Mouse (Mus musculus): ENCODE data around the gene Tspan32. TPM values are rescaled to one million over a fixed set of nuclear protein-coding genes. Genes with fewer than 3 reads are reported as not detected.

The Tspan32 gene
- polyA plus RNA-seq, 1 experiment from 2014 or later, result 4.9 TPM

DNA sequence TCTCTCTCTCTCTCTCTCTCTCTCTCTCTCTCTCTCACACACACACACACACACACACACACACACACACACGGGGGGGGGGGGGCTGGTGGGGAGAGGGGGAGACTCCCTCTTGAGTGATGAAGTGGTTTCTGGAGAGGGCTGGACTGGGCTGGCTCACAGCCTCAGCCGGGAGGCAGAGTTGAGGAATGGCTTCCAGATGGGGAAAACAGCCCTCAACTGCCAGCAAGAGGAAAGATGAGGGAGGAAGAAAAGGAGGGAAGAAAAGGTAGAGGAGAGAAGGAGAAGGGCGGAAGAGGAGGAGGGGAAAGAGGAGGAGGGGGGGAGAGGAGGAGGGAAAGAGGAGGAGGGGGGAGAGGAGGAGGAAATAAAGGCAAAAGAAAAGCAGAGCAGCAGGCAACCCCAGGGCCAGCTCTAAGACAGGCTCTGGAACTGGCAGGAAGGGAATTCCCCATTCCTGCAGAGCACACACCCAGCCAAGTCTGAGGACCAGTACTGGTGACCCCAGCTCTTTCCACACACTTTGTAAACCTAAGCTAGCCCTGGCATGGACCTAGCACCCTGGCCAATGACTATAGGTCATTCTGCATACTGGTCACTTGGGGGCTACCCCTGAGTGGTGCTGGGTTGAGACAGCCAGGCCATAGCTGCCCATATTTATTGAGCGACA lies 4.3 kb downstream of the Tspan32 start:
- Histone ChIP-seq H3K27me3 (replicated peaks) (no peaks in the 10 kb centered on the region), H3K9ac (peak overlapping the region; percentile 80), H3K4me3 (no peak overlapping the region), H3K27ac (replicated peaks) (peak overlapping the region; percentile 97), H3K36me3 (no peaks in the 10 kb centered on the region), H3K4me1 (peaks cover 96% of the 10 kb centered on the region), H3K4me2 (peak overlapping the region; percentile 57), H3K9me3 (no peaks in the 10 kb centered on the region)
- no peak for ATAC-seq (ENCODE audit: extremely low read depth, insufficient number of reproducible peaks, low FRiP score, low TSS enrichment)
- 41% methylated on average over 2 of the region's 4 CpGs for WGBS

DNA sequence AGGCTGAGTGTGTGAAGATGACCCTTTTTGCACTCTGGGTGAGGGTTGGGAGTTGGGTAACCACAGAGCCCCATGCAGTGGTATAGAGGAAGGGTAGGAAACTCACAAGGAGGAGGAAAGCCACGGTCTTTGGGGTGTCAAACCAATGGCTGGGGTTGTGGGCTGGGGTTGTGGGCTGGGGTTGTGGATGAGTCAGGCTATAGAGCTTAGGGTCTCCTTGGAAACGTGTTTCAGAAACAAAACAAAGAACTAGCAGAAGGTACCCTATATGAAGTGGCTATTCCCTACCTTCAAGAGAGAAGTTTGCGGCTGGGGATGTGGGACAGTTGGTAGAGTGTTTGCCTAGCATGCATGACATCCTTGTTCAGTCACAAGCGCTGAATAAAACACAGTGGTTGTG lies 5.2 kb downstream of the Tspan32 start:
- Histone ChIP-seq H3K36me3 (no peaks in the 10 kb centered on the region), H3K4me1 (peaks cover 98% of the 10 kb centered on the region), H3K27ac (replicated peaks) (peak overlapping the region; percentile 97), H3K9ac (peak overlapping the region; percentile 50; the same call in 1 of the 2 replicates), H3K9me3 (no peaks in the 10 kb centered on the region), H3K4me3 (no peak overlapping the region), H3K4me2 (no peak overlapping the region), H3K27me3 (replicated peaks) (no peaks in the 10 kb centered on the region)
- no peak for ATAC-seq (ENCODE audit: extremely low read depth, insufficient number of reproducible peaks, low FRiP score, low TSS enrichment)
- 81% methylated on average over 4 of the region's 4 CpGs for WGBS

DNA sequence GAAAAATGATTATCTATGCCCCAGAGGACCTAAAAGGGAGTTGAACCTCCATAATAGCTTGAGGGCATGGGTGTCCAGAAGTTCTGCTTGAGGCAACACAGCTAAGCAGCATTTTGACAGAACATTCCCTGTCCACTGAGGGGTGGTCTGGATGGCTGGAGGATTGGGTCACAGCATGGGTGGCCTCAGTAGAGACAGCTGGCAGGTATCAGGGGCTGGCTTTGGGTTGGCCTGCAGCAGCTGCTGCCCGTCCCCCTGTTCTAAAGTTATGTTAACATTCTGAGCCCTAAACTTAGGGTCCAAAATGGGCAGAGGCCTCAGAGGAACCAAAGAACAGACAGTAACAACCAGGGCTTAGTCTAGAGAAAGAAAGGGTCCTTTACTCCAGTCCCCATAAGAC lies 6.4 kb downstream of the Tspan32 start:
- Histone ChIP-seq H3K27ac (replicated peaks) (no peak overlapping the region), H3K9ac (no peak overlapping the region)
- 80% methylated on average over 1 of the region's 1 CpGs for WGBS

DNA sequence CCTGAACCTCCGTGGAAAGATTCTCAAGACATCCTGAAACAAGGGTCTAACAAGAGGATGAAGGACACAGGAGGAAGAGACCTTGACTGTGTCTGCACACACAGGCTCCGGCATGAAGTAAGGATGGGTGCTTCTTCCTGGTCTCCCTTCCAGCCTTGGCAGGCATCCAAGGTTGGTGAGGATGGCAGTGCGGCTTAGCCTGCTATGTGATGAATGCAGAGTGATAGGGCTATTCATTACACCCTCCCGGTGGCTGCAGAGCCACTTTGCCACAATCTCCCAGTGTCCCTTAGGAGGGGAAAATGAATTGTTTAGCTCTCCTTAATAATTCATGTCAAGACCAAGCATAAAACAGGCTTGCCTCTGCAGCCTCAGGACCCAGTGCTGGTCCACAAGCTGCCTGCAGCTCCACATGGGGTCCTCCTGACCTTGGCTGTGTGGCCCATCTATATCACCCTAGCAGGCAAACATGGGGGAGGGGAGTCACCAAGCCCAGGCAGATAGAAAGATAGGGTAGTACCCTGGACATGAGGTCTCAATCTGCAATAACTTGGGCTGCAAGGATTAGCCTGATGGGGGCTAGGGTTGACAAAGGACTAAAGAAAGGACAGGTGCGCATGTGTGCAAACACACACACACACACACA lies 7.5 kb downstream of the Tspan32 start:
- Histone ChIP-seq H3K9ac (no peak overlapping the region), H3K9me3 (no peaks in the 10 kb centered on the region), H3K27me3 (replicated peaks) (no peaks in the 10 kb centered on the region), H3K27ac (replicated peaks) (peak overlapping the region; percentile 85), H3K36me3 (no peaks in the 10 kb centered on the region), H3K4me3 (no peak overlapping the region), H3K4me2 (no peak overlapping the region), H3K4me1 (peaks cover 99% of the 10 kb centered on the region)
- 45% methylated on average over 5 of the region's 5 CpGs for WGBS
- no peak for ATAC-seq (ENCODE audit: extremely low read depth, insufficient number of reproducible peaks, low FRiP score, low TSS enrichment)

More for the DNA sequence above, 6.4 kb downstream of the Tspan32 start:
- H3K27me3 ChIP-seq (replicated peaks), result no peaks in the 10 kb centered on the region
- no peak for ATAC-seq (ENCODE audit: extremely low read depth, insufficient number of reproducible peaks, low FRiP score, low TSS enrichment)
- H3K4me3 ChIP-seq, result no peak overlapping the region
- H3K4me1 ChIP-seq, result peaks cover 98% of the 10 kb centered on the region
- no peak overlapping the region for H3K4me2 ChIP-seq
- H3K9me3 ChIP-seq, result no peaks in the 10 kb centered on the region
- H3K36me3 ChIP-seq, result no peaks in the 10 kb centered on the region

DNA sequence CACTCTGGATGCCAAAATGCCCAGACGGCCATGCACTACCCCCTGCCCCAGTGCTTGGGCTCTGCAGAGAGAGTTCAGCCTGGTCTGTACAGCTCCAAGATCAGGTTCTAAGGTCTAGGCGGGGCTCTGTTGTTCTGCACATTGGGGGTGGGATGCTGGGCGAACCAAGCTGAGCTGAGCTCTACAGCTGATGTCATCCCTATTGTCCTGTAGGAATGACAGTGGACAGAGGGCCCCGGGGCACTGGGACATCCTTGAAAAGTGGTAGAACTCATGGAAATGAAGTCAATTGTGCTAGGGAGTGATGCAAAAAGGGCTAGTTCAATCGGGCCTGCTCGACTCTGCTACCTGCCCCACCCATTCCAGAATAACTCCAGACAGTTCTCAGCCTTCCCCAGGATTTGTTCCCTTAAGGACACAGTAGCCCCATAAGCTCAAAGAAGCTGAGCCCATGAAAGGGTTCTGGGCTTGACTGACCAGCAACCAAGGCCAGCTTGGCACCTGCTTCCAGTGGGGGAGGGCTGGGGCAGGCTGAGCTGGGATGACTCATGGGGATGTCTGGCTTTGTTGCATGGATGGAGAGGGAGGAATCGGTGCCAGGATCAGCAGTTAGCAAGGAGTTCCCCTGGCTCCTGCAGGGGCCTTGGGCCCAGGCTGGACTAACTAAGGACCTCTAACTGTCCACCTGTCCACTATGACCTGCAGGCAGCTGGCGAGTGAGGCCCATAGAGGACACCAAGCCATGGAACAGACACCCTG lies 8.8 kb downstream of the Tspan32 start:
- H3K36me3 ChIP-seq, result no peaks in the 10 kb centered on the region

DNA sequence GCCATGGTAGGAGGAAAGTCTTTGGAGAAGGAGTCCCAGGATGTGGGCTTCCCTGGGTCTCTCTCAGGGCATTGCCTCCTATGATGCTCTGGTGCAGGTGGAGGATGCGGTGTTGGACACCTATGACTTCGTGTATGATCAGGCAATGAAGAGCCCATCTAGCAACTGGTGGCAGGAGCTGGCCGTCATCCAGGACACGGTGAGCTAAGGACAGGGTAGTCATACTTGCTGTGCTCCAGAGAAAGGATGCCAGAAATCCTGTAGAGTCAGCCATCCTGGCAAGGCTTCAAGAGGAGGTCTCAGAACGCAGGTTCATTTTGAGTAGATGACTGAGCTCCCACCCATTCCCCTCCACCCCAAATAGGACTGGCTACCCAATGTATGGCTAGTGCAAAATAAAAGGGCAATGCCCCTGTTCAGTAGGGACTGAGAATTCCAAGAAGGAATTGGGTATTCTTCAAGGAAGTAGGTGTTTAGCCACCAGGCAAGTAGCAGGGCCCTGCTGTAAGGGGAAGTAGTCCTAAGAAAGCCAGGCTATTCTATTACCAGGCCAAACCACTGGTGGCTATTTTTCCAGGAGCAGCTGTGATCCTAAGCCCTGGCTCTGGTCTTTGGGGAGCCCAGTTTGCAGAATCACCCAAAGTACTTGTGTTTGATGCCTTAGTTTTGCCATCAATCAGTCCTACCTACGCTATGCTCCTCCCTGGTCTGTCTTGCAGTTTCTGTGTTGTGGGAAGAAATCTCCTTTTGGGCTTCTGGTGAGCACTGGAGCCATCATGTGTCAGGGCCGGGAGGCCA lies 10.2 kb downstream of the Tspan32 start:
- H3K9ac ChIP-seq, result no peak overlapping the region
- peaks cover 82% of the 10 kb centered on the region for H3K4me1 ChIP-seq
- 74% methylated on average over 7 of the region's 7 CpGs for WGBS
- H3K27ac ChIP-seq (replicated peaks), result peak overlapping the region; percentile 85
- H3K4me3 ChIP-seq, result no peak overlapping the region
- H3K36me3 ChIP-seq, result no peaks in the 10 kb centered on the region
- no peak for ATAC-seq (ENCODE audit: extremely low read depth, insufficient number of reproducible peaks, low FRiP score, low TSS enrichment)
- H3K9me3 ChIP-seq, result no peaks in the 10 kb centered on the region
- no peaks in the 10 kb centered on the region for H3K27me3 ChIP-seq (replicated peaks)
- H3K4me2 ChIP-seq, result no peak overlapping the region

More for the DNA sequence above, 8.8 kb downstream of the Tspan32 start:
- H3K9me3 ChIP-seq, result no peaks in the 10 kb centered on the region
- peaks cover 97% of the 10 kb centered on the region for H3K4me1 ChIP-seq
- no peak overlapping the region for H3K4me2 ChIP-seq
- peak overlapping the region; percentile 47 for H3K9ac ChIP-seq
- H3K27ac ChIP-seq (replicated peaks), result peak overlapping the region; percentile 85
- no peaks in the 10 kb centered on the region for H3K27me3 ChIP-seq (replicated peaks)
- 61% methylated on average over 8 of the region's 8 CpGs for WGBS
- no peak overlapping the region for H3K4me3 ChIP-seq
- no peak for ATAC-seq (ENCODE audit: extremely low read depth, insufficient number of reproducible peaks, low FRiP score, low TSS enrichment)

DNA sequence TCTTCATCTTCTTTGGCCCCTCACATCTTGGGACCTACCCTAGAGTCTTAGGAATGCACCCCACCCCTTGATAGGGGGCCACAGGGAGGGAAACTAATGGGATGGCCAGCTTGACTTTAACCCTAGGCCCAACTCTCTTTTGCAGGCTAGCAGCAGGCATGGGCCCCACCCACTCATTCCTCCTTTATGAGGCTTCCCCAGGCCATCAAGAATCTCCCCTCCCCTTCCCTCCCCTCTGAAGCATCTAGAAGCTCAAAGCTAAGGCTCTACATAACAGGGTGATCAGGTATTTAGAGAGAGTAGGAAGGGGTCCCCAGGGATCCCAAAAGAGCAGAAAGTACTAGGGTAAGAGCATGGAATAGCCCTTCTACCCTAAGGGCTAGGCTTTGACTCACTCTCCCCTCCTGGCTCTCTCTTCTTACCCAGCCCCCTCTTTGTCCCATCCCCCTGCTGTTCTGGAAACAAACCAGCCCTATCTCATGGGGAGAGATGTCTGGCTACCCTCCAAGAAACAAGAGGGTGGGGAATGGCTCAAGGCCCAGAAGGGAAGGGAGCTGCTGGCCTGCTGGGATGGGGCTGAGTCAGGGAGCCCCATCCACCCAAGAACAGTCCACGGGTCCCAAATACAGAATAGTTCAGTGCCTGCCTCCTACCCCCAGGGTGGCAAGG lies 11.0 kb downstream of the Tspan32 start:
- WGBS, result 0% methylated on average over 1 of the region's 1 CpGs
- no peaks in the 10 kb centered on the region for H3K36me3 ChIP-seq
- peak overlapping the region; percentile 44 for H3K4me2 ChIP-seq
- H3K27ac ChIP-seq (replicated peaks), result peak overlapping the region; percentile 85
- ATAC-seq (ENCODE audit: extremely low read depth, insufficient number of reproducible peaks, low FRiP score, low TSS enrichment), result peak; percentile 64
- H3K9ac ChIP-seq, result peak overlapping the region; percentile 47
- no peaks in the 10 kb centered on the region for H3K9me3 ChIP-seq
- no peak overlapping the region for H3K4me3 ChIP-seq
- peaks cover 79% of the 10 kb centered on the region for H3K4me1 ChIP-seq
- H3K27me3 ChIP-seq (replicated peaks), result no peaks in the 10 kb centered on the region

DNA sequence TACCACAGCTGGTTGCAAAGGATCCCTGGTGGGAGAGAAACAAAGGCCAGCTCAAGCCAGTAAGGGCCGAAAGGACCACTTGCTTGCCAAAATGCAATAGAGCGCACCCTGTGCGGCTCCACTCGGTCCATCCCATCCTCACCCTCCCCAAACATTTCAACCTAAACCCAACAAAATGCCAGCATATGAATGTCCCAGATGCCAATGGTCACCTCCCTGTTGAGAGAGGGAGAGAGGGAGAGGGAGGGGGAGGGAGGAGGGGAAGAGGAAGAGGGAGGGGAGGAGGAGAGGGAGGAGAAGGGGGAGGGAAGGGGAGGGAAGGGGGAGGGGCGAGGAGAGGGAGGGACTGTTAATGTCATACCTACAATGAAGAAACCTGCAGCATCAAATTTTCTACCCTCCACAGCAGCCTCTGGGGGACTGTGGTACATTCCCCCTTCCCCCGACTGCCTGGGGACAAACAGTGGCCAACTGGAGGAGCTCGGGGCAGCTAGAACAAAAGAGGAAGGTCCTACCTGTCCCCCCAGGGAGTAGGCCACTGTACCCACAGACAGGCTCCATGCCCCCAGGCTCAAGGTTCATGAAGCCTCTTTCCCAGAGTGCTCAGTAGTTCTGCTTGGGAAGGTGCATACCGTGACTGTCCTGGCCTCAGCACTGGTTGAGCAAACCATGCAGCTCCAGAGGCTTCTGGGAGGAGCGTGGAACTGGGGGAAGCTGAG lies 11.7 kb downstream of the Tspan32 start:
- H3K4me1 ChIP-seq, result peaks cover 73% of the 10 kb centered on the region
- H3K4me2 ChIP-seq, result peak overlapping the region; percentile 44

DNA sequence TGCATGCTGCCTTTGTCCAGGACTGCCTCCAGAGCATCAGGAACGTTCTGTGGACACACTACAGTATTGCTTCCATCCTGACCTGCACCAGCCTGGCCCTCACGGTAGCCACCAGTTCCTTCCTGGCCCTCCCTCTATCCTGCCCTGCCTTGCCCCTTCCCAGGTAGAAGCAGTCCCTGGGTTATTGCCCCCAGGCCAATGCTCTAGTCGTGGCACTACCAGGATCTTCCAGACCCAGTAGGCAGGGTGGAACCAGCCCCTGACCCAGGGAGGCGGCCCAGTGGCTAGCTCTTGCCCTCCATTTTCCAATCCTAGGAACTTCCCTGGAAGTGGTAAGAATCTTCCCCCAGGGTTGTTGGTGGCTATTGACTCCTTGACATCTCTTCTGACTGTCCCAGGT lies 12.3 kb downstream of the Tspan32 start:
- peak overlapping the region; percentile 85; the same call in 1 of the 2 replicates for H3K27ac ChIP-seq (replicated peaks)
- H3K4me2 ChIP-seq, result no peak overlapping the region
- no peaks in the 10 kb centered on the region for H3K9me3 ChIP-seq
- ATAC-seq (ENCODE audit: extremely low read depth, insufficient number of reproducible peaks, low FRiP score, low TSS enrichment), result no peak
- WGBS, result 80% methylated on average over 4 of the region's 4 CpGs
- H3K4me3 ChIP-seq, result no peak overlapping the region
- H3K36me3 ChIP-seq, result no peaks in the 10 kb centered on the region
- H3K27me3 ChIP-seq (replicated peaks), result no peaks in the 10 kb centered on the region
- peak overlapping the region; percentile 62 for H3K9ac ChIP-seq
- peaks cover 67% of the 10 kb centered on the region for H3K4me1 ChIP-seq

More for the DNA sequence above, 11.7 kb downstream of the Tspan32 start:
- H3K27me3 ChIP-seq (replicated peaks), result no peaks in the 10 kb centered on the region
- H3K36me3 ChIP-seq, result no peaks in the 10 kb centered on the region
- no peak; the same call in 1 of the 2 replicates for ATAC-seq (ENCODE audit: extremely low read depth, insufficient number of reproducible peaks, low FRiP score, low TSS enrichment)
- H3K4me3 ChIP-seq, result no peak overlapping the region
- no peaks in the 10 kb centered on the region for H3K9me3 ChIP-seq
- peak overlapping the region; percentile 85 for H3K27ac ChIP-seq (replicated peaks)
- peak overlapping the region; percentile 62 for H3K9ac ChIP-seq
- WGBS, result 51% methylated on average over 9 of the region's 9 CpGs

DNA sequence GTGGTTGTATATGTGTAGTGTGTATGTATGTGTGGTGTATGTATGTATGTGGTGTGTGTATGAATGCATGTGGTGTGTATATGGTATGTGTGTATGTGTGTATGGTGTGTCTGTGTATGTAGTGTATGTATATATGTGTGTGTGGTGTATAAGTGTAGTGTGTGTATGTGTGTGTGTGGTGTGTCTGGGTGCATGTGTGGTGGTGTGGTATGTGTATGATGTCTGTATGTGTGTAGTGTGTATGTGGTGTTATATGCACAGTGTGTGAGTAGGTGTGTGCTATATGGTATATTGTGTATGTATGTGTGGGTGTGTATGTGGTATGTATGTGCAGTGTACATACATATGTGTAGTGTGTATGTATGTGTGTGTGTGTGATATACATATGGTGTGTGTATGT lies 15.2 kb downstream of the Tspan32 start:
- ATAC-seq (ENCODE audit: extremely low read depth, insufficient number of reproducible peaks, low FRiP score, low TSS enrichment), result no peak
- H3K36me3 ChIP-seq, result peaks cover 2% of the 10 kb centered on the region
- H3K4me2 ChIP-seq, result no peak overlapping the region
- H3K9me3 ChIP-seq, result no peaks in the 10 kb centered on the region
- peaks cover 38% of the 10 kb centered on the region for H3K4me1 ChIP-seq
- no peak overlapping the region for H3K4me3 ChIP-seq
- no peak overlapping the region for H3K27ac ChIP-seq (replicated peaks)
- H3K27me3 ChIP-seq (replicated peaks), result no peaks in the 10 kb centered on the region
- no peak overlapping the region for H3K9ac ChIP-seq
